Mouse (Mus musculus): ENCODE data around the gene Ctrc.

Gene Ctrc

DNA sequence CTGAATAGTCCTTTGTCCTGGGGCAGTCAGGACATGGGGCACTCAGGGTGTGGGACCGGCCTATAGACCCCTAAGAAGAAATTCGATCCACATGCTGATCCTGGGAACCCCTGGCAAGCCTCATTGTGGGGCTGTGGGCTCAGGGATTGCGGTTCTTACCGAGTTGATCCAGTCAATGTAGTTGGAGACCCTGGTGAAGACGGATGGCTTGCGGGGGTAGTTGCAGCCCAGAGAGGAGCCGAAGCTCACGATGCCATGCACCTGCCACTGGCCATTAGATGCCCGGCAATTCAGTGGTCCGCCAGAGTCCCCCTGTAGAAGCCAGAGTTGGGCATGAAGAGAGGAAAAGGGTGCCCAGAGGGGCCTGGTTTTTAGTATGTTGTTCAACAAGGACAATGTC is 28.5 kb downstream of the Ctrc start:
- no peak for DNase-seq

DNA sequence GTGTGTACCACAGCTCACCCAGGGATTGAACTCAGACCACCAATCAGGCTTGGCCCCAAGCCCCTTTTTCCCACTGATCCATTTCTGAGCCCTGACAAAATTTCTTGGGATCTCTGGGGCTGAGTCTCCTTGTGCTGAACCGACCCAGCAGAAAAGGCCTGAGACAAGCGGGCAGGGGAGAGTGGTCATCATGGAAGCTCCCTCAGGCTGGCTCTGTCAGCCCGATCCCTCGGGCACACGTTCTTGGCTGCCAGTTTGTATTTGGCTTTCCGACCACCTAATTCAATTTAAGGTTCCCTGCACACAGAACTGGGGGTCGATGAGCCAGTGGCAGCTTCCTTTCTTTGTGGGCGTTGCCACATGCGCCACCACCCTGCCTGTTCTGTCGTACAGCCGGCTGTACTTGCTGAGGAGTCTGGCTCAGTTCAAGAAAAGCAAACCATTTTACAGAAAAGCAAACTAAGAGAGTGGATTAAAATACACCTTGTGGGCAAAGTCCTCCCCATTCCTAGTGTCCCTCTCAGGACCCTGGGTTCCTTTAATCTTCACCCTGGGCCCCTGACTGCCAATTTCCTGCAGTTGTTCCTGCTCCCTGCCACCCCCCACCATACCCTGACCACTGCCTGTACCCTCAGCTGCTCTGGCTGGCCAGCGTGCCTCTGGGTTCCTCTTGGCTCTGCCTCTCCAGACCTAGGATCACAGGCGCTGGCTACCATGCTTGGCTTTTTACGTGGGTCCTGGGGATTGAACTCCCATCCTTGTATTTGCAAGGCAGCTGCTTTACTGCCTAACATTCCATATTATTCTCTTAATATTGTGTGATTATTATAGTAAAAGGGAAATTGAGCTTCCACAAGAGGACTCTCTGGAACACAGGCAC is 29.1 kb downstream of the Ctrc start:
- no peak for DNase-seq

DNA sequence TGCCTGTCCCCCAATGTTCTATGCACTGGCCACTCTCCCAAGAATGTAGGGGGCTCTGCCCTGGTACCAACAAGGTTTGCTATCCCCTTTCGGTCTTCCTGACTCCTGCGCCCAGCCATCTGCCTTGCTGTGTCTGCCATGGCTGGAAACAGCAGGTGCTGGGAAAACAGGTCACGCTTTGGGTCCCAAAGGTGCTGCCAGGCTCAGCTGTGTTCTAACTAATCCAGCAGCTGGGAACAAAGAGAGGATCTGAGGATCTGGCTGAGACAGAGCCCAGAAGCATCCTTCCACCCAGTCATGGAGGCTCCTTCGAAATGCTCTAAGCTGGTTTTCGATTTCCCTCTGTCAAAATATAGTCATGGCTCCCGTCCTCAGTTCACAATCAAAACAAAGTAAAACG is 29.9 kb downstream of the Ctrc start:
- no peak for DNase-seq

DNA sequence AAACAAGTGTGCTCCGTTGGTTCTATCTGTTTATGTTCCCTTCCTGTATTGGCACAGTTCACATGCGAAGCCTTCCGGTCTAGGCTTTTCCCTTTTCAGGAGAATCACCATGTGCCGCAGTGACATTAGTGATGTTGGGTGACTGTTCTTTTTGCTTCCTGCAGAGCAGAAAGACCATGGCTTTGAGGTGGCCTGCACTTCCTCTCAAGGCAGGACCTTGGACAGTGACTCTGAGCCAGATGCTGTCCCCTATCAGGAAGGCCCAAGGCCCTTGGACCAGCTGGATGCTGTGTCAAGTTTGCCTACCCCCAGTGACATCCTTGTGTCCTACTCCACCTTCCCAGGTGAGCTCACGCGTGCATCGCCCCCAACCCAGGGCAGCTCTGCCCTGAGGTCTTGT is 34.8 kb downstream of the Ctrc start:
- no peak for DNase-seq

- DNase-seq = no peak
Measured at GRCm38 (mm10) chr4:141810975-141811374, 35.2 kb downstream of the Ctrc start.

GRCm38 (mm10) chr4:141809850-141810464 is 36.2 kb downstream of the Ctrc start:
- no peak for DNase-seq

DNA sequence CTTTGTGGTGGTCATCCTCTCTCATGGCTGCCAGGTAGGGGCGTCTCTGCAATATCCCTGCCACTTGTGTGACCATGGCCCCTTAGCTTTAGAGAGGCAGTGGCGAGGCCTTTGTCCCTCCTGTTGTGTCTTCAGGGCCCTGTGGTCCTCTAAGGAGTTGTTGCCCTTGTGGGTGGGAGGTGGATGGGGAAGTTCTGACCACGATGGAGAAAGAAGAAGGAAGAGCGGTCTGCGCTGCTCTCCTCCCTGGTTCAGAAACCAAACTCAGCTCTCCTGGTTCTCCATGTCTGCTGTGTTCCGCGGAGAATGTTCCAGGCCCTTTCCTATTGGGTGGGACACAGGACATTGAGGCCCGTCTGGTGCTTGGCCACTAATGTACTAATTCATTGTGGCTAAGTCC is 40.3 kb downstream of the Ctrc start:
- no peak for DNase-seq

DNA sequence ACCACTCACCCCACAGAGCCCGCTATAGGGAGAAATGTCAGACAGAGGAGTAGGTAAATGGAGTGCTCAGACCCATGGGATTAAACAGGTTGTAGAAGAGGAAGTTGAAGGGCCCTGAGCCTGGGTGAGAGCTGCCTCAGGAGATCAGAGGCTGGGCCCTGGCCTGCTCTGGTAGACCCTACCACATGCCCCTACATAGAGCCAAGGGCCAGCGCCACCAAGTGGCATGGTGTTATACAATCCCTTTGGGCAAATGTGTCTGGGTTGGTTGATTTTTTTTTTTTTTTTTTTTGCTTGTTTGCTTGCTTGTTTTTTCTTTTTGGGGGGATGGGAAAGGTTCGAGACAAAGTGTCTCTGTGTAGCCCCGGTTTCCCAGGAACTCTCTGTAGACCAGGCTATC is 42.1 kb downstream of the Ctrc start:
- no peak for DNase-seq

DNA sequence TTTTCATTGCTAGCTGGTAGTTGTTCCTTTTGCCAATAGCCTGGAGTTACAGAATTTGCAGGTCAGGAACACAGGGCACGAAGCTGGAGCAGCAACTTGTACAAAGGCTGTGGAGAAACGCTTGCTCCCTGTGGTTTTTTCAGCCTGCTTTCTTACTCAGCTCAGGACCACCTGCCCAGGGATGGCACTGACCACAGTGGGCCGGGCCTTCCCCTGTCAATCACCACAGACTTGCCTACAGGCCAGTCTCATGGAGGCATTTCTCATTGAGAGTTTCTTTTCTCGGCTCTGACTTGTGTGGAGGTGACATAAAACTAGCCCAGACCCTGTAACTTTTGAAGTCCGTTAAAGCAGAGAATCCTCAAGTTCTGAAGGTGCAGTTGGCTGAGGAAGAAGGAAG is 48.6 kb downstream of the Ctrc start:
- DNase-seq = no peak

DNA sequence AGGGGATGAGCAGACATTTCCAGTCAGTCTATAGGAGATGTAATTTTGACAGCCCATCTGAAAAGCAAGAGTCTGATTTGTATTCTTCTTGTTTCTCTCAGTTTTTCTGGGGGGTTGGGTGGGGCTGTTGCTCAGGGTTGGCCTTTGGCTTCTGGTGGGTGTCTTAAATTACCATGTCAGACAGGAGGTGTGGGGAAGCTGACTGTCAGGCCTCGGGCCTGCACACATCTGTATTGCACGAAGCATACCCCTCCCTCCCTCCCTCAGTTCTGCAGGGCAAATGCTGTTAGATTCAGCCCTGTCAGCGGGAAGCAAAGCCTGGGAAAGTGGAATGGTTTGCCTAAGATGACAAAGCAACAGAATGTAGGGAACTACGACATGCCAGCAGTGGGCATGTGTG is 49.2 kb downstream of the Ctrc start:
- no peak for DNase-seq

GRCm38 (mm10) chr4:141796356-141796755 is 49.8 kb downstream of the Ctrc start:
- DNase-seq = no peak

DNA sequence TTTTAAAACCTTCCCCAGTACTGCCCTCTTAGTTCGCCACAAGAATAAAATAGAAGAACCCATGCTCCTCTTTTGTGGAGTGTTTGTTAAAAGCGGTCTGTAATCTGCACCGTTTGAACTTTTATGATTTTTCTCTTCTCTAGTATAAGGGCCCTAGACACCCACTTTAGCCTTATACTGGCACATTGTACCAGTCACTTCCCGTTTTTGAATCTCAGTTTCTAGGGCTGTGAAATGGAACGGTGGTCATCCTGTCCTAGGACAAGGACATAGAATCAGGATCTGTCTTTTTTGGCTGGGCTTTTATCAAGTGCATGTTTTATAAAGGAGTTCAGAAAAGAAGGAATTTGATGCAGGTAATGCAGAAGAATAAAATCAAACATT is 52.0 kb downstream of the Ctrc start:
- no peak for DNase-seq

DNA sequence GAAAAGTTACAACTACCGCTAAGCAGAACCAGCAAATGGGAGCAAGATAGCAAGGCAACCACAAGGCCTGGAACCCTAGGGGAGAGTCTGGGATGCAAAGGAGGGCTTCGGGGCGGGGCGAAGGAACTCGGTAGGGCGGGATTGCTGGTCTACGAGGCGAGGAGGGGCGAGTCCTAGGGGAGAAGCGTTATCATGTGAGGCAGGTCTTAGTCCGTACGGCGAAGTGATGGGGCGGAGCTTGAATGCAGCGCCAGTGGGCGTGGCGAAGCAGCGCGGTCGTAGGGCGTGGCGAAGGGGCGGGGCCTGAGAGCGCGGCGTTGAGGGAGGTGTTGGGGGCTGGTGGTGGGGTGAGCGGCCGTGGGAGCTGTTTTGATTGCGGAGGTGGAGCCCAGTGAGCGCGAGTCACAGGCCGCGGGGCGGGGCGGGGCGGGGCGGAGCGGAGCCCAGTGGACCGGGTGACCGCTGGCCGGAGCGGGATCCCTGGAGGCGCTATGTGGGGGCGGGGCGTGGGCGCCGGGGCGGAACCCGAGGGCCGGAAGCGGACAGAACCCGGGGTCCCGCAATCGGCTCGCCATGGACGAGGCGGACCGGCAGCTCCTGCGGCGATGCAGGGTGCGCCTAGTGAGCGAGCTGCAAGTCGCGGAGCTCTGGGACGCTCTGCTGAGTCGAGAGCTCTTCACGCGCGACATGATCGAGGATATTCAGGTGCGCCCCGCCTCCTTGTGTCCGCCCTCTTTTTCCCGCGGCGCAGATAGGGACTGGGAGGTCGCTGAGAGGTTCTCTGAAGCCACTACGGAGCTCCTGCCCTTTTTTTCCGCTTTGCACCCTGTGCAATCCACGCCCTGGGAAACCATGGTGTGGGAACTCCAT is 52.6 kb downstream of the Ctrc start, which contains the start of gene Casp9:
TSS of gene Casp9 (plus strand) at position 331 of the 870 bp plus-strand sequence.
- peak; percentile 99 for DNase-seq

- peak; percentile 15 for DNase-seq
Measured at GRCm38 (mm10) chr4:141792554-141793281, 53.4 kb downstream of the Ctrc start.

- DNase-seq = no peak
Measured at GRCm38 (mm10) chr4:141791951-141792350, 54.2 kb downstream of the Ctrc start.

DNA sequence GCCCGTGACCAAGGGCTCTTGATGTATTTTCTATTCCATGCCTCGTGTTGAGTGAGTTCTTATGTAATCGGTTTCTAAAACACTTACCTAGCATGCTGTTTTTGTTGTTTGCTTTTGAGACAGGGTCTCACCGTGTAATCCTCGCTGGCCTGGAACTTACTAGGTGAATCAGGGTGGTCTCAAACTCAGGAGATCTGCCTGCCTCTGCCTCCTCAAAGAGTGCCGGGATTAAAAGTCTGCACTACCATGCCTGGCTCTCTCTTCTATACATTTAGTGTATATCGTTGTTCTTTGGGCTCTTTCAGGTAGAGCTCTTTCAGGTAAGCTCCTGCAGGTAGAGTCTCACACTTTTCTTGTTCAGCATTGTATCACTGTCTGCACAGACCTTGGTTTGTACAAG is 54.7 kb downstream of the Ctrc start:
- DNase-seq = no peak

GRCm38 (mm10) chr4:141790524-141790990 is 55.6 kb downstream of the Ctrc start, which contains the start of gene Dnajc16:
Dnajc16 (minus strand) TSS chr4:141790931.
- peak; percentile 97 for DNase-seq

DNA sequence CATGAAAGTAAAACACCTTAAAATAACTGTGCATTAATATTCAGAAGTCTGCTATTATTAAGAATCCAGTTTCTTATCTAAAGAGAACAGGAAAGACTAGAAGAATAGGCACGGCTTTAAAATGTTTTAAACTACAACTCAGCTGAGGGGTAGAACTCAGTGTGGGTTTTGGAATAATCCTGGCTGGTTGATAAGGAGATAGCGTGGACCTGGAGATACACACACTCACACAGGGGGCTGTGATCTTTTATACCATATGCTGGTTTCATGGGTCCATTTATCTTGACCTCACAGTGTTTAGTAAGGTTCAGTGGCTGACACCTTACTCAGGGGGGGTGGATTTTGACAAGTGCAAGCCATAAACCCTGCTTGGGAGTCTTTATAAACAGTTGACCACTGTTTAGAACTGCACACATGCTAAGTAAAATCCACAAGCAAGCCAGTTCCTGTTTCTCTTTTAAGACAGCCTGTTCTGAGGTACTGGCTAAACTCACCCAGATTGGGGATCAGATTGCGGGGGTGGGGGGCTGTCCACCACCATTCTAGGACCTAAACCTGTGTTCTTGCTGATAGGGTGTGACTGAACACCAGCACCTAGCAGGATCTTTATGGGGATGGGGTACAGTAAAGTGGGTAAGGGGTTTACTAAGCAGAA is 56.5 kb downstream of the Ctrc start:
- no peak for DNase-seq

GRCm38 (mm10) chr4:141787462-141787861 is 58.7 kb downstream of the Ctrc start:
- DNase-seq = peak; percentile 33

- DNase-seq = no peak
Measured at GRCm38 (mm10) chr4:141787046-141787445, 59.1 kb downstream of the Ctrc start.

DNA sequence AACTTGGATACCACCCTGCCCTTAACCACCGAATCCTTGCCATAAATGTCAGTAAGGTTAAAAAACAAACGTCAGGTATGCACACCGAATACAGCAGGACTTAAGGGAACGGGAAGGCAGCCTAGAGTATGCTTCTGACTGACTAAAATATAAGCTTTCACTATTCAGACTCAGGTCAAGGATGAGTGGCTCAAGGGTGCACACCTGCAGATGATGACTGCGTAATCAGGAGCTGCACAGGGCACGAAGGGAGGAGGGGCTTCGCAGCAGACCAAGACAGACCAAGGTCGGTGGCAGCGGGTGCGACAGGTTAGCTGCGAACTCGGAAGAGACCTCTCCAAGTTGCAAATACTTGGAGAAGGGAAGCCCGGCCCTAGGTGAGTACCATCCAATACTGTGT is 60.0 kb downstream of the Ctrc start:
- DNase-seq = no peak

- no peak for DNase-seq
Measured at GRCm38 (mm10) chr4:141784835-141785234, 61.3 kb downstream of the Ctrc start.
